Mouse (Mus musculus) ES-Bruce4 (cell line): ENCODE measurements around the gene Usp49.

ENCODE experiments used
- CTCF ChIP-seq: IDR thresholded peaks from one replicate; pipeline ENCODE4 v1.8.1; 2011; ENCODE audit warnings: low read depth, low read length
- EP300 ChIP-seq: IDR thresholded peaks from 2 replicates; pipeline ENCODE4 v1.6.1; 2011; ENCODE audit warnings: low read depth, low read length; ENCODE audit not compliant: insufficient read depth
- POLR2A ChIP-seq: IDR thresholded peaks from one replicate; pipeline ENCODE4 v1.8.1; 2011; ENCODE audit warnings: low read length; ENCODE audit not compliant: insufficient read depth

GRCm38 (mm10) chr17:47721183-47721582, 90.7 kb downstream of the Usp49 start:
- TF ChIP-seq EP300 (no peak), POLR2A (no peak), CTCF (no peak)
